Mouse (Mus musculus): ENCODE data around the gene Trim54.

Trim54 gene

GRCm38 (mm10) chr5:31108000-31108490 is 8.5 kb upstream of the Trim54 start, which contains the start of gene Slc30a3:
Slc30a3 (minus strand) TSS chr5:31108237.
- DNase-seq (ENCODE audit: low read depth): no peak

- DNase-seq (ENCODE audit: low read depth): peak; percentile 7
Observed at GRCm38 (mm10) chr5:31110781-31111180, 5.7 kb upstream of the Trim54 start.

GRCm38 (mm10) chr5:31116912-31117311 is 400 bp downstream of the Trim54 start:
- DNase-seq (ENCODE audit: low read depth): no peak

- no peak for DNase-seq (ENCODE audit: low read depth)
Observed at GRCm38 (mm10) chr5:31121111-31121510, 4.6 kb downstream of the Trim54 start.

- no peak for DNase-seq (ENCODE audit: low read depth)
Observed at GRCm38 (mm10) chr5:31123481-31123880, 7.0 kb downstream of the Trim54 start.

GRCm38 (mm10) chr5:31126050-31126449 is 9.5 kb downstream of the Trim54 start:
- no peak for DNase-seq (ENCODE audit: low read depth)

- no peak for DNase-seq (ENCODE audit: low read depth)
Observed at GRCm38 (mm10) chr5:31136730-31137424, 20.4 kb downstream of the Trim54 start.

- no peak for DNase-seq (ENCODE audit: low read depth)
Observed at GRCm38 (mm10) chr5:31137658-31138057, 21.1 kb downstream of the Trim54 start.

GRCm38 (mm10) chr5:31138241-31138967 is 21.9 kb downstream of the Trim54 start, which contains the start of gene Ucn:
Ucn (minus strand) TSS chr5:31138829.
- DNase-seq (ENCODE audit: low read depth): no peak

GRCm38 (mm10) chr5:31138968-31139425 is 22.5 kb downstream of the Trim54 start:
- no peak for DNase-seq (ENCODE audit: low read depth)

- no peak for DNase-seq (ENCODE audit: low read depth)
Observed at GRCm38 (mm10) chr5:31149781-31150180, 33.3 kb downstream of the Trim54 start.

- DNase-seq (ENCODE audit: low read depth): peak; percentile 53
Observed at GRCm38 (mm10) chr5:31151746-31152145, 35.2 kb downstream of the Trim54 start.

- no peak for DNase-seq (ENCODE audit: low read depth)
Observed at GRCm38 (mm10) chr5:31153516-31154151, 37.1 kb downstream of the Trim54 start.

GRCm38 (mm10) chr5:31154152-31154553 is 37.6 kb downstream of the Trim54 start, which contains the start of gene Mpv17:
Mpv17 (minus strand) TSS chr5:31154251.
- DNase-seq (ENCODE audit: low read depth): peak; percentile 80

- no peak for DNase-seq (ENCODE audit: low read depth)
Observed at GRCm38 (mm10) chr5:31162462-31162861, 46.0 kb downstream of the Trim54 start.

GRCm38 (mm10) chr5:31164878-31165277 is 48.4 kb downstream of the Trim54 start:
- DNase-seq (ENCODE audit: low read depth): no peak

- no peak for DNase-seq (ENCODE audit: low read depth)
Observed at GRCm38 (mm10) chr5:31168630-31169029, 52.1 kb downstream of the Trim54 start.

- DNase-seq (ENCODE audit: low read depth): no peak
Observed at GRCm38 (mm10) chr5:31179301-31179765, 62.8 kb downstream of the Trim54 start.

GRCm38 (mm10) chr5:31179766-31180630 is 63.5 kb downstream of the Trim54 start, which contains the start of the genes Gm29609 and Gtf3c2:
Gm29609 (minus strand) TSS chr5:31179911.
Gtf3c2 (minus strand) TSS chr5:31180144.
- DNase-seq (ENCODE audit: low read depth): peak; percentile 92

GRCm38 (mm10) chr5:31181183-31181770 is 64.8 kb downstream of the Trim54 start:
- DNase-seq (ENCODE audit: low read depth): no peak

- DNase-seq (ENCODE audit: low read depth): no peak
Observed at GRCm38 (mm10) chr5:31183678-31184077, 67.2 kb downstream of the Trim54 start.
